Mouse (Mus musculus): ENCODE results near the gene Foxp4.
A peak's percentile ranks its signal among the peaks of the same experiment; 100 is the strongest.

Foxp4 gene

GRCm38 (mm10) chr17:47850639-47851314, 73.7 kb downstream of the Foxp4 start:
- DNase-seq = no peak

GRCm38 (mm10) chr17:47850035-47850434, 74.4 kb downstream of the Foxp4 start:
- DNase-seq = no peak

GRCm38 (mm10) chr17:47847985-47848384, 76.5 kb downstream of the Foxp4 start:
- DNase-seq = no peak

GRCm38 (mm10) chr17:47845609-47846008, 78.8 kb downstream of the Foxp4 start:
- DNase-seq = no peak

- DNase-seq = no peak
Observed at GRCm38 (mm10) chr17:47843465-47843864, 81.0 kb downstream of the Foxp4 start.

GRCm38 (mm10) chr17:47841931-47842623, 82.4 kb downstream of the Foxp4 start:
- no peak for DNase-seq

- DNase-seq = no peak
Observed at GRCm38 (mm10) chr17:47841521-47841920, 82.9 kb downstream of the Foxp4 start.

GRCm38 (mm10) chr17:47837808-47838207, 86.6 kb downstream of the Foxp4 start:
- no peak for DNase-seq

- no peak for DNase-seq
Observed at GRCm38 (mm10) chr17:47834482-47834767, 90.0 kb downstream of the Foxp4 start, which contains the start of gene Mdfi. Mdfi (minus strand) TSS chr17:47834691.

- no peak for DNase-seq
Observed at GRCm38 (mm10) chr17:47833628-47834481, 90.6 kb downstream of the Foxp4 start.

GRCm38 (mm10) chr17:47833029-47833627, 91.3 kb downstream of the Foxp4 start:
- peak; percentile 37 for DNase-seq

- DNase-seq = no peak
Observed at GRCm38 (mm10) chr17:47832501-47833028, 91.9 kb downstream of the Foxp4 start.

GRCm38 (mm10) chr17:47831772-47832171, 92.7 kb downstream of the Foxp4 start:
- DNase-seq = no peak

- DNase-seq = no peak
Observed at GRCm38 (mm10) chr17:47831161-47831560, 93.3 kb downstream of the Foxp4 start.

GRCm38 (mm10) chr17:47821339-47821738, 103.1 kb downstream of the Foxp4 start:
- DNase-seq = no peak

GRCm38 (mm10) chr17:47818038-47818725, 106.3 kb downstream of the Foxp4 start:
- no peak for DNase-seq
